ENCODE assay signal across 1 mouse cellular context in genomic region chr1:172218164-172218910, GRCm38 (mm10).
TF ChIP-seq lines count a peak whose summit lies in the region.

No protein-coding gene starts in this region.

TF ChIP-seq in myocyte, 11 proteins besides CTCF, POLR2A, EP300 and RAD21:
- no peak for TF ChIP-seq MYOD1 (IDR thresholded peaks at IDR 0.05; ENCODE audit: control insufficient read depth in 1 of 3, insufficient read length in 2 of 3, low read depth in 2 of 3)
- no peak for TF ChIP-seq USF1 (IDR thresholded peaks at IDR 0.05; ENCODE audit: low read depth)
